Mouse (Mus musculus): Measurements from ENCODE around the gene Hsd11b1. TPM values are rescaled to one million over a fixed set of nuclear protein-coding genes. Genes with fewer than 3 reads are reported as not detected.
"Not testable (repeated sequence)": the region's sequence is repeated elsewhere in the genome, so short reads cannot be mapped to it uniquely, and the experiment has no call there.

Gene Hsd11b1
- polyA plus RNA-seq, 1 experiment from 2014 or later: 1.2 TPM

DNA sequence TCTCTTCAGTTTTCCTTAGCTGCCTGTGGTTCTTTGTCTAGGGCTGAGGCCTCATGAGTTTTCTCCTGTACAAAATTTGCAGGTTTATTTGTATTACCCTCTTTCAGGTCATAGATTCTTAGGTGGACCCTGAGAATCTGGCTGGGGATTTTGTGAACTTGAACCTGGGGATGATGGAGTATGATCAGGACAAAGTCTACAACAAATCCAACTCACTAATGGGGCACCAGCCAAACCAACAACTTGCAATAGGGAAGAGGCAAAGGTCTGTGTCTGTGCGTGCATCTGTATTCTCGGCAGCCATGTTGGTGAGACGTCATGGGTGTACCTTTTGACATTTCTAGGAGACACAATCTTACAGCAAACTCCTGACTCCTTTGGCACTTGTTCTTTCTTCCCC lies 25.2 kb upstream of the Hsd11b1 start:
- H3K27me3 ChIP-seq (ENCODE audit: control insufficient read depth, insufficient read depth, low read length): no peaks in the 10 kb centered on the region
- H3K4me3 ChIP-seq (ENCODE audit: low read depth, low read length): no peak overlapping the region
- H3K9ac ChIP-seq (replicated peaks; ENCODE audit: low read depth, low read length): no peak overlapping the region
- 88% methylated on average over 3 of the region's 3 CpGs for WGBS
- no peak for ATAC-seq (ENCODE audit: insufficient number of reproducible peaks, insufficient read depth, low FRiP score, low read depth)
- H3K9me3 ChIP-seq (ENCODE audit: control insufficient read depth, low read depth, low read length): no peaks in the 10 kb centered on the region
- no peaks in the 10 kb centered on the region for H3K36me3 ChIP-seq (ENCODE audit: control insufficient read depth, insufficient read depth, low read length)
- no peak overlapping the region for H3K27ac ChIP-seq (ENCODE audit: low read length)
- H3K4me1 ChIP-seq (ENCODE audit: control insufficient read depth, insufficient read depth, low read length): no peaks in the 10 kb centered on the region
- no peak overlapping the region for H3K4me2 ChIP-seq (replicated peaks; ENCODE audit: low read depth, low read length)

DNA sequence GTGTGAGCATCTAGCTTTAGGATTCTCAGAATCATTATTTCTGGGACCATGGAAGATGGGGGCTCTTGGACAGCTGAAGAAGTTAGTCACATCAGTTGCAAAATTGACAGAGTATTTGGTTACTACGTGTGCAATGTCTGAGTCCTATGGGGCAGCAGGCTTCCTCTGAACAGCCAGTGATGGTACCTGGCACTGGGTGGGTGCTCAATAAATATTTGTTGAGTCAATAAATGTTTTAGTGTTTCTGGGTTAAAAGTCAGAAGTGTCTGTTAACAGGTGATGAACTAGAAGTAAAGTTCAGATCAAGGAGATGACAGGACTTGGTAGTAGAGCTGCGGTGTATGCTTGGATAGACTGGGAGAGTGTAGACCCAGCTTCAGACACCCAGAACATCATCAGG lies 23.7 kb upstream of the Hsd11b1 start:
- no peak for ATAC-seq (ENCODE audit: insufficient number of reproducible peaks, insufficient read depth, low FRiP score, low read depth)
- no peaks in the 10 kb centered on the region for H3K4me1 ChIP-seq (ENCODE audit: control insufficient read depth, insufficient read depth, low read length)
- H3K36me3 ChIP-seq (ENCODE audit: control insufficient read depth, insufficient read depth, low read length): no peaks in the 10 kb centered on the region
- H3K4me3 ChIP-seq (ENCODE audit: low read depth, low read length): no peak overlapping the region
- 68% methylated on average over 2 of the region's 2 CpGs for WGBS
- H3K4me2 ChIP-seq (replicated peaks; ENCODE audit: low read depth, low read length): no peak overlapping the region
- no peaks in the 10 kb centered on the region for H3K9me3 ChIP-seq (ENCODE audit: control insufficient read depth, low read depth, low read length)
- H3K27me3 ChIP-seq (ENCODE audit: control insufficient read depth, insufficient read depth, low read length): no peaks in the 10 kb centered on the region
- no peak overlapping the region for H3K27ac ChIP-seq (ENCODE audit: low read length)
- no peak overlapping the region for H3K9ac ChIP-seq (replicated peaks; ENCODE audit: low read depth, low read length)

GRCm38 (mm10) chr1:193285766-193286325 lies 22.0 kb upstream of the Hsd11b1 start:
- not testable (repeated sequence) for H3K27me3 ChIP-seq (ENCODE audit: control insufficient read depth, insufficient read depth, low read length); H3K9me3 ChIP-seq (ENCODE audit: control insufficient read depth, low read depth, low read length); H3K4me2 ChIP-seq (replicated peaks; ENCODE audit: low read depth, low read length); H3K9ac ChIP-seq (replicated peaks; ENCODE audit: low read depth, low read length); H3K27ac ChIP-seq (ENCODE audit: low read length); ATAC-seq (ENCODE audit: insufficient number of reproducible peaks, insufficient read depth, low FRiP score, low read depth); H3K4me3 ChIP-seq (ENCODE audit: low read depth, low read length); H3K4me1 ChIP-seq (ENCODE audit: control insufficient read depth, insufficient read depth, low read length); H3K36me3 ChIP-seq (ENCODE audit: control insufficient read depth, insufficient read depth, low read length)
- 81% methylated on average over 3 of the region's 3 CpGs for WGBS

DNA sequence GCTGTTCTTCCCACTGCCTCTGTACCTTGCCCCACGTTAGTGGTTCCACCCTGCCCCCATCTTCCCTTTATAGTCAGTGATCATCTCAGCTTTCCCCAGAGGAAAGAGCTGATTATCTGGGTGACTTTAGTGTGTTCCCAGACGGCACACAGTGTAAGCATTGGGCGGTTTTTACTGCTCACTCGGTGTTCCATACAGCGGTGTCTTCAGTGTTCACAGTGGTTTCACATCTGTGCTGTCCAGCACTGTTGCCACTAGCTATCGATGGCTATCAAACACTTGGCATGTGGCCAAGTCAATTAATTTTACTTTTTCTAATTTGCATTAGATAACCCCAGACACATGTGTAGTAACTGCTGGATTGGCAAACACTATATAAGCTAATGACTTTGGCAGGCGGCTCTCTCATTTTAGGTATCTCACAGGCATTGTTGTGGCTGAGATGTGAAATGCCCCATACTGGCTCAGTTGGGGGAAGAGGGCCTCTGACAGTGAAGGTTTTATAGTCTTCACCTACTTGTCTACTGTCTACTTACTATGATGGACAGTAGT lies 20.4 kb upstream of the Hsd11b1 start:
- 71% methylated on average over 7 of the region's 7 CpGs for WGBS
- H3K9me3 ChIP-seq (ENCODE audit: control insufficient read depth, low read depth, low read length): no peaks in the 10 kb centered on the region
- H3K4me2 ChIP-seq (replicated peaks; ENCODE audit: low read depth, low read length): no peak overlapping the region
- H3K27ac ChIP-seq (ENCODE audit: low read length): no peak overlapping the region
- H3K9ac ChIP-seq (replicated peaks; ENCODE audit: low read depth, low read length): no peak overlapping the region
- H3K27me3 ChIP-seq (ENCODE audit: control insufficient read depth, insufficient read depth, low read length): no peaks in the 10 kb centered on the region
- no peak for ATAC-seq (ENCODE audit: insufficient number of reproducible peaks, insufficient read depth, low FRiP score, low read depth)
- no peaks in the 10 kb centered on the region for H3K36me3 ChIP-seq (ENCODE audit: control insufficient read depth, insufficient read depth, low read length)
- H3K4me3 ChIP-seq (ENCODE audit: low read depth, low read length): no peak overlapping the region
- H3K4me1 ChIP-seq (ENCODE audit: control insufficient read depth, insufficient read depth, low read length): no peaks in the 10 kb centered on the region

DNA sequence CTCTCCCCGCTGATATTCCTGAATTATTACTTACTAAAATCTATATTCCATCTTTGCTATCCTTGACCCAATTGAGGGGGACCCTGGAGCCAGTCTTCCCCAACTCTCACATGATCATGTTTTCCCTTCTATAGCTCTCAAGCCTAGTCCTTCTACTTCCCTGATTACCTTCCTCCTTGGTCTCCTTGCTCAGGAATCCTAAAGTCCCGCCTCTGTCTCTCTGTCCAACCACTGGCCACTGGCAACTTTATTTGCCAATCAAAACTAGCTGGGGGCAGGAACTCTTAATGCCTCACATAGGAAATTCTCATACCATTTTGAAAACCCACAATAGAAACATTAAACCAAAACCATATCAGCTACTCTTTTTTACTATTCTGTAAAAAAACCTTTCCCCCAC lies 17.5 kb upstream of the Hsd11b1 start:
- Histone ChIP-seq H3K27ac (ENCODE audit: low read length) (no peak overlapping the region), H3K4me2 (replicated peaks; ENCODE audit: low read depth, low read length) (no peak overlapping the region), H3K27me3 (ENCODE audit: control insufficient read depth, insufficient read depth, low read length) (no peaks in the 10 kb centered on the region), H3K4me3 (ENCODE audit: low read depth, low read length) (no peak overlapping the region), H3K9me3 (ENCODE audit: control insufficient read depth, low read depth, low read length) (no peaks in the 10 kb centered on the region), H3K9ac (replicated peaks; ENCODE audit: low read depth, low read length) (no peak overlapping the region), H3K36me3 (ENCODE audit: control insufficient read depth, insufficient read depth, low read length) (no peaks in the 10 kb centered on the region), H3K4me1 (ENCODE audit: control insufficient read depth, insufficient read depth, low read length) (no peaks in the 10 kb centered on the region)
- WGBS: 83% methylated on average over 2 of the region's 2 CpGs
- no peak for ATAC-seq (ENCODE audit: insufficient number of reproducible peaks, insufficient read depth, low FRiP score, low read depth)

DNA sequence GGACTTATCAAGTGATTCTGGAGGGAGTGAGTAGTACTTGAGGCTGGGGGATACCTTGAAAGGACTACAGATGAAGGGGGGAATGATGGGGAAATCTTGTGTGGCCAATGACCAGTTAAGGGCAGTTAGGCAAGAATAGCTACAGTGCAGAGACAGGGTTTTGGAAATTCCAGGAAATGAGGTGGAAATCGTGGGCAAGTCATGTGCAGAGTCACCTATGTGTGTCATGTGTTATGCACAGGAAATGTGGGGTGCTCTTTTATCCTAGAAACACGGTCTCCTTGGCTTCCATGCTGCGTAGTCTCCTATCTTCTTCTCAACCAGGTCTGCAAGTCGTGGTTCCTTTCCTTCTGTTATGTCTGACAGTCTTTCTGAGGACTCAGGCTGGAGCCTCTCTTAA lies 15.6 kb upstream of the Hsd11b1 start:
- 81% methylated on average over 4 of the region's 4 CpGs for WGBS
- H3K9me3 ChIP-seq (ENCODE audit: control insufficient read depth, low read depth, low read length): no peaks in the 10 kb centered on the region

GRCm38 (mm10) chr1:193278414-193279045 lies 14.7 kb upstream of the Hsd11b1 start:
- no peak overlapping the region for H3K27ac ChIP-seq (ENCODE audit: low read length)
- H3K9ac ChIP-seq (replicated peaks; ENCODE audit: low read depth, low read length): no peak overlapping the region
- no peaks in the 10 kb centered on the region for H3K9me3 ChIP-seq (ENCODE audit: control insufficient read depth, low read depth, low read length)
- H3K4me2 ChIP-seq (replicated peaks; ENCODE audit: low read depth, low read length): no peak overlapping the region
- H3K4me3 ChIP-seq (ENCODE audit: low read depth, low read length): no peak overlapping the region
- H3K27me3 ChIP-seq (ENCODE audit: control insufficient read depth, insufficient read depth, low read length): no peaks in the 10 kb centered on the region
- H3K4me1 ChIP-seq (ENCODE audit: control insufficient read depth, insufficient read depth, low read length): no peaks in the 10 kb centered on the region
- ATAC-seq (ENCODE audit: insufficient number of reproducible peaks, insufficient read depth, low FRiP score, low read depth): no peak
- WGBS: 55% methylated on average over 6 of the region's 6 CpGs
- H3K36me3 ChIP-seq (ENCODE audit: control insufficient read depth, insufficient read depth, low read length): no peaks in the 10 kb centered on the region

More for the DNA sequence above, 15.6 kb upstream of the Hsd11b1 start:
- no peak for ATAC-seq (ENCODE audit: insufficient number of reproducible peaks, insufficient read depth, low FRiP score, low read depth)
- Histone ChIP-seq H3K4me3 (ENCODE audit: low read depth, low read length) (no peak overlapping the region), H3K36me3 (ENCODE audit: control insufficient read depth, insufficient read depth, low read length) (no peaks in the 10 kb centered on the region), H3K27me3 (ENCODE audit: control insufficient read depth, insufficient read depth, low read length) (no peaks in the 10 kb centered on the region), H3K4me1 (ENCODE audit: control insufficient read depth, insufficient read depth, low read length) (no peaks in the 10 kb centered on the region), H3K9ac (replicated peaks; ENCODE audit: low read depth, low read length) (no peak overlapping the region), H3K4me2 (replicated peaks; ENCODE audit: low read depth, low read length) (no peak overlapping the region), H3K27ac (ENCODE audit: low read length) (no peak overlapping the region)

DNA sequence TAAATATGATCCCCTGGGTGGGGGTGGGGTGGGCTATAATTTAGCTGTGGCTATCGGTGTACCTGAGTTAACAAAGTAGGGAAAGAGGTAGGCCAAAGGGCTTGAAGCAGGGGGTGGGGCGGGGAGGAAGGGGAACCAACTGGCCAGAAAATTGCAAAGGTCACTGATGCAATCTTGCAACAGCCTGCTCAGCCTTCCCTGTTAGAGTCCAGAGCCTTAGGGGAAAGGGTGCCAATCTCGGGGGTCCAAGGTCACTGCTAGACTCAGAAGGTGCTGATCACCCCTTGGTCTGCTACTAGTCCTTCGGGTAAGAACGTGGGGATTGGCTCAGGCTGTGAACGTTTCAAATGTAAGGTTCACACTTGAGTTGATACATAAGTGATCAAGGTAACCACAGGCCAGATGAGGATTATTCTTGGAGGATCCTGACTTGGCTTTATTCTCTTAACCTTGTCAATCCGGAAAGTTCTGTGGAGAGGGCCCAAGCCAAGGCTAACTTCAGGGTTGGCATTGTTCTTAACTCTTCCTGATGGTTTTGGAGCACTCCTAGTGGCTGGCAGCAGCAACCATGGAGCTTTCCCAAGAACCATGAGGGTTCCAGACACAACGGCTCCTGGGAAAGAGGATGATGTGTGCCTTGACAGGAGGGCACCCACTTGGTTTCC lies 10.7 kb upstream of the Hsd11b1 start:
- no peaks in the 10 kb centered on the region for H3K27me3 ChIP-seq (ENCODE audit: control insufficient read depth, insufficient read depth, low read length)
- no peak overlapping the region for H3K4me2 ChIP-seq (replicated peaks; ENCODE audit: low read depth, low read length)
- H3K27ac ChIP-seq (ENCODE audit: low read length): no peak overlapping the region
- H3K36me3 ChIP-seq (ENCODE audit: control insufficient read depth, insufficient read depth, low read length): no peaks in the 10 kb centered on the region
- no peak overlapping the region for H3K9ac ChIP-seq (replicated peaks; ENCODE audit: low read depth, low read length)
- 78% methylated on average over 8 of the region's 8 CpGs for WGBS
- no peaks in the 10 kb centered on the region for H3K9me3 ChIP-seq (ENCODE audit: control insufficient read depth, low read depth, low read length)
- H3K4me1 ChIP-seq (ENCODE audit: control insufficient read depth, insufficient read depth, low read length): peaks cover 12% of the 10 kb centered on the region; the same call in 1 of the 2 replicates
- no peak overlapping the region for H3K4me3 ChIP-seq (ENCODE audit: low read depth, low read length)
- no peak for ATAC-seq (ENCODE audit: insufficient number of reproducible peaks, insufficient read depth, low FRiP score, low read depth)

All from stomach, embryonic 14.5 days (tissue).